ENCODE assay signal across 22 mouse cellular contexts in genomic region chr19:41685453-41686086, GRCm38 (mm10). TPM values are rescaled to one million over a fixed set of nuclear protein-coding genes. Genes with fewer than 3 reads are reported as not detected.
DNase-seq lines count a peak whose midpoint lies in the region; ATAC-seq and TF ChIP-seq lines count a peak whose summit lies in the region.
"Had no signal": no experiment of that assay in that cellular context is flagged by ENCODE, and none has a peak within 500 bp of the region (broad histone marks: within the 10 kb centered on the region; RNA-seq: fewer than 3 reads in every experiment).

No protein-coding gene starts in this region.

- peak; percentile 12; the same call in 1 of the 2 replicates for ATAC-seq in forebrain, postnatal 0 days
- no peak for ATAC-seq in forebrain, embryonic 11.5 days (replicated peaks; ENCODE audit: low FRiP score)
- peak; percentile 38; the same call in 1 of the 2 replicates for ATAC-seq in neural tube, embryonic 14.5 days (ENCODE audit: low read depth)
- ATAC-seq: inflammation-experienced regulatory T-cells, adult 6 months had no signal

- H3K9me3 ChIP-seq in forebrain, postnatal 0 days (ENCODE audit: low read length) = no peaks in the 10 kb centered on the region
- no peaks in the 10 kb centered on the region for H3K9me3 ChIP-seq in forebrain, embryonic 11.5 days (ENCODE audit: control insufficient read depth, low read length)
- H3K9me3 ChIP-seq in neural tube, embryonic 14.5 days (ENCODE audit: control insufficient read depth, low read length) = no peaks in the 10 kb centered on the region
- H3K9me3 ChIP-seq: heart, embryonic 12.5 days; limb, embryonic 13.5 days; liver, embryonic 13.5 days; neural tube, embryonic 12.5 days had no signal

- no peak overlapping the region for H3K4me2 ChIP-seq in forebrain, postnatal 0 days (ENCODE audit: low read depth)
- H3K4me2 ChIP-seq in forebrain, embryonic 11.5 days (ENCODE audit: low read depth, low read length, severe bottlenecking) = no peak overlapping the region
- no peak overlapping the region for H3K4me2 ChIP-seq in neural tube, embryonic 14.5 days (ENCODE audit: low read depth, low read length)
- H3K4me2 ChIP-seq: heart, embryonic 12.5 days; limb, embryonic 13.5 days; liver, embryonic 13.5 days; lung, embryonic 14.5 days; neural tube, embryonic 12.5 days had no signal

- no peak for TF ChIP-seq CTCF in forebrain, postnatal 0 days (IDR thresholded peaks at IDR 0.05; ENCODE audit: low read depth)
- TF ChIP-seq CTCF in layer of hippocampus, adult 2 months (conservative IDR thresholded peaks at IDR 0.05) = no peak

- peaks cover 34% of the 10 kb centered on the region for H3K4me1 ChIP-seq in forebrain, postnatal 0 days (ENCODE audit: insufficient read depth)
- peaks cover 7% of the 10 kb centered on the region; the same call in 1 of the 2 replicates for H3K4me1 ChIP-seq in forebrain, embryonic 11.5 days (replicated peaks; ENCODE audit: control insufficient read depth, insufficient read depth, low read length)
- peaks cover 48% of the 10 kb centered on the region for H3K4me1 ChIP-seq in neural tube, embryonic 14.5 days (ENCODE audit: control insufficient read depth, insufficient read depth, low read length)
- H3K4me1 ChIP-seq: heart, embryonic 12.5 days; limb, embryonic 13.5 days; liver, embryonic 13.5 days had no signal

- 51% methylated on average over 13 of the region's 13 CpGs for WGBS in forebrain, postnatal 0 days
- 83% methylated on average over 13 of the region's 13 CpGs for WGBS in forebrain, embryonic 11.5 days
- WGBS in neural tube, embryonic 14.5 days = 64% methylated on average over 13 of the region's 13 CpGs

- H3K36me3 ChIP-seq in forebrain, postnatal 0 days (ENCODE audit: insufficient read depth) = no peaks in the 10 kb centered on the region
- no peaks in the 10 kb centered on the region for H3K36me3 ChIP-seq in forebrain, embryonic 11.5 days (ENCODE audit: control insufficient read depth, insufficient read depth, low read length)
- no peaks in the 10 kb centered on the region for H3K36me3 ChIP-seq in neural tube, embryonic 14.5 days (ENCODE audit: control insufficient read depth, insufficient read depth, low read length)
- H3K36me3 ChIP-seq: heart, embryonic 12.5 days; limb, embryonic 13.5 days; liver, embryonic 13.5 days; neural tube, embryonic 12.5 days had no signal

- H3K9ac ChIP-seq in forebrain, postnatal 0 days = no peak overlapping the region
- H3K9ac ChIP-seq in forebrain, embryonic 11.5 days (ENCODE audit: low read length) = no peak overlapping the region
- no peak overlapping the region for H3K9ac ChIP-seq in neural tube, embryonic 14.5 days (replicated peaks; ENCODE audit: low read depth, low read length)
- H3K9ac ChIP-seq: heart, embryonic 12.5 days; limb, embryonic 13.5 days; liver, embryonic 13.5 days; lung, embryonic 14.5 days; neural tube, embryonic 12.5 days had no signal

- no peak overlapping the region for H3K4me3 ChIP-seq in forebrain, postnatal 0 days (ENCODE audit: low read depth, low read length)
- no peak overlapping the region for H3K4me3 ChIP-seq in forebrain, embryonic 11.5 days (ENCODE audit: low read depth, low read length)
- H3K4me3 ChIP-seq in layer of hippocampus, adult 2 months = no peak overlapping the region
- no peak overlapping the region for H3K4me3 ChIP-seq in neural tube, embryonic 14.5 days (ENCODE audit: low read depth, low read length)
- H3K4me3 ChIP-seq: heart, embryonic 12.5 days; limb, embryonic 13.5 days; liver, embryonic 13.5 days; neural tube, embryonic 12.5 days had no signal

- no peak overlapping the region for H3K27ac ChIP-seq in forebrain, postnatal 0 days (ENCODE audit: low read depth, low read length)
- no peak overlapping the region for H3K27ac ChIP-seq in forebrain, embryonic 11.5 days (ENCODE audit: low read depth, low read length)
- peak overlapping the region; percentile 69 for H3K27ac ChIP-seq in layer of hippocampus, adult 2 months
- H3K27ac ChIP-seq in neural tube, embryonic 14.5 days (ENCODE audit: low read depth, low read length) = no peak overlapping the region; the same call in 1 of the 2 replicates
- H3K27ac ChIP-seq: limb, embryonic 13.5 days; liver, embryonic 13.5 days; neural tube, embryonic 12.5 days had no signal

- no peaks in the 10 kb centered on the region for H3K27me3 ChIP-seq in forebrain, postnatal 0 days (ENCODE audit: insufficient read depth, low read length)
- H3K27me3 ChIP-seq in forebrain, embryonic 11.5 days (ENCODE audit: control insufficient read depth, insufficient read depth, low read length) = no peaks in the 10 kb centered on the region; the same call in 1 of the 2 replicates
- no peaks in the 10 kb centered on the region for H3K27me3 ChIP-seq in neural tube, embryonic 14.5 days (ENCODE audit: control insufficient read depth, insufficient read depth, low read length)
- H3K27me3 ChIP-seq: liver, embryonic 13.5 days; neural tube, embryonic 12.5 days had no signal

- DNase-seq in cerebellum, postnatal 10 days = peak; percentile 78 to 86
- no peak for DNase-seq in cerebellum, postnatal 36 days
- DNase-seq in forebrain, postnatal 0 days = no peak
- DNase-seq in forebrain, embryonic 11.5 days (ENCODE audit: low spot score) = no peak
- no peak for DNase-seq in layer of hippocampus, adult 2 months (ENCODE audit: low spot score in 2 of 2)
- no peak for DNase-seq in layer of hippocampus, adult 18-20 months (ENCODE audit: low spot score in 2 of 2)
- no peak for DNase-seq in neural tube, embryonic 10.5 days (ENCODE audit: extremely low spot score, low spot score)
- DNase-seq: adrenal gland, adult 2 months; cerebellum, adult 9-11 months; heart, adult 11 months; heart, postnatal 36 days; kidney, adult 2 months; kidney, postnatal 10 days; liver, embryonic 13.5 days; lung, embryonic 14.5 days; lung, postnatal 36 days had no signal

RNA-seq across cellular contexts. Expression of gene Slit1, which starts 57.9 kb away (rescaled TPM):
- total RNA-seq in forebrain, postnatal 0 days (2014; rRNA removed) = 37.2 and 61.8 TPM in 2 replicates
- polyA plus RNA-seq in forebrain, postnatal 0 days (2015; fragmentation: Nextera tagmentation; extraction: Ambion mirVana) = 8.7 and 13.4 TPM in 2 replicates
- polyA plus RNA-seq in forebrain, embryonic 11.5 days (2014; fragmentation: Nextera tagmentation; extraction: Ambion mirVana) = 4.6 and 5.6 TPM in 2 replicates
- 100 to 1,000 TPM; 232 to 244 TPM for total RNA-seq in layer of hippocampus, adult 2 months (2021)
- total RNA-seq in layer of hippocampus, adult 18-20 months (2021) = 100 to 1,000 TPM; 209 to 224 TPM
- 38.5 and 53.5 TPM in 2 replicates for polyA plus RNA-seq in neural tube, embryonic 14.5 days (2014; fragmentation: Nextera tagmentation; extraction: Ambion mirVana)
- total RNA-seq: monocyte, adult 5-6 weeks had no signal
- polyA plus RNA-seq: inflammation-experienced regulatory T-cells, adult 6 months had no signal

Comparison
In these comparisons a context has a peak if more than half of its experiments do, and no peak if none do; other contexts are left out.
1. DNase-seq: peak in cerebellum, postnatal 10 days (2 of 2); none in cerebellum, postnatal 36 days (0 of 2), forebrain, postnatal 0 days (single experiment), forebrain, embryonic 11.5 days (single experiment), layer of hippocampus, adult 2 months (0 of 2), layer of hippocampus, adult 18-20 months (0 of 2) and neural tube, embryonic 10.5 days (single experiment).